Mouse (Mus musculus) frontal cortex, postnatal 10 days (tissue): ENCODE measurements around the gene Gm9999.
"Not testable (repeated sequence)": the region's sequence is repeated elsewhere in the genome, so short reads cannot be mapped to it uniquely, and the experiment has no call there.

ENCODE experiments used
- DNase-seq, 2 experiments: peaks; one replicate each; pipeline ENCODE4 v3.0.0; 2022; ENCODE audit warnings: low spot score in 2 of 2, mixed read lengths in 1 of 2

The Gm9999 gene

DNA sequence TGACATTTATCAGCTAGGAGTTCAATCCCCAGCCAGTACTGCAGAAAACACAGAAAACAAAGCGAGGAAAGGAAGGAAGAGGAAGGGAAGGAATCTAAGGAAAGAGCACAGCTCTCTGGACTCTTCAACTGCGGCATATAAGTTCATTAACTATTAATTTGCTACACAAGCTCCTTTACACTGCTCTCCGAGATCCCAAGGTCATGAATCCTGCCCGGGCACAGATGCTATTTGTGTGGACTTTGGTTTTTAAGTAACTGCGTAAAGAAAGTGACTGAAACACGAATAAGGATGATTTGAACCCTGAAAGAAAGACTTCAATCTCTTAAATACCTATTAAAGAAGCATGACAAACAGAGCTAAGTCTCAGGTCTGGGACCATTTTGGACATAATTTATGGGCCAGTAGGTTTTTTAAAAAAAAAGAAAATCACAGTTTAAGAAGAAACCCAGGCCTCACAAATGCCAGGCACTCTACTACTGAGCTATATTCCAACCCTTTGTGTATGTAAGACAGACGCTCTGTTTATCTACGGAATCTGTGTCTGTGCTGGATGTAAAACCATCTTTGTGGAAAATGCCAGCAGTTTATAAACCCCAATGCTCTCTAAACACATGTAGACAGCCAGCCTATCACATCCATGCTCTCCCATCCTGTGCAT lies 16.7 kb downstream of the Gm9999 start:
- no peak for DNase-seq

DNA sequence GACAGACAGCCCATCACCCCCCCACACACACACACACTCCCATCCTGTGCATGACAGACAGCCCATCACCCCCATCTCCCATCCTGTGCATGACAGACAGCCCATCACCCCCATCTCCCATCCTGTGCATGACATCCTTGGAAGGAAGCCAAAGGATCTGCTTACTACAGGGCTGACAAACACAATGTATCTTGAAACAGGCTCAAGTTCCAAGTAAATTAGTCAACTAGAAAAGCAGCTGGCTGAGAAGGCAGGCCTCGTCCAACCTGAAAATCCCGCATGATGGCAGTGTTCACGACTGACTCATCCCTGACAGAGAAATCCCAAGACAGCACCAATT lies 17.2 kb downstream of the Gm9999 start:
- no peak for DNase-seq

DNA sequence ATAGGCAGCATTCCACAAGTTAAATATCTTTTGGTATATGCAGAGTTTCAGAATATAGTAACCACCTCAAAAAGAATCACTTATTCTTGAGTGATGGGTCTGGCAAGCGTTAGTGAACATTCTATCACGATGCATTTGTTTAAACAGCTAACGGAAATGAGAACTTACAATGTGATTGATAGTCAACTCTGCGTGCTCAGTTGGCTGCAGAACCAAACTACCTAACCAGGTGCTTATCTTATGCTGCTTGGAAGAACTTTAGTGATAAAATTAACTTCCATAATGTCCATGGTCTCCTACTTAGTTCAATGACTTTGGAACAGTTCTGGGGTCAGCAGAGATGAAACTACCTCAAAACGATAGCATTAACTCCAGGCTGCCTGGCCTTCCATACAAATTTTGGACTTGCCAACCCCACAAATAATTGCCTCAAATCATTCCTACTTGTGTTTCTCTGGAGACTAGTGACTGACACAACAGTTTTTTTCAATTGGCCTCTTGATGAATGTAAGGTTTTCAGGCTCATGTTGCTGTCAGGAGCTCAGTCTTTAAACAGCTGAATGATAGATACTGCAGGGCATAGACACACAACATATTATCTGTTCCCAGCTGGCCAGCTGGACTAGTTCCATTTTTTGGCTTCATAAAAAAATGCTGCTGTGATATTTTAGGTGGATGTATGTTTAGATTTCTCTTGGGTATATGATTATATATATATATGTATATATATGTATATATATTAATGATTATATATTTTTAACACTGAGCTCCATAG lies 17.9 kb downstream of the Gm9999 start:
- DNase-seq = no peak

DNA sequence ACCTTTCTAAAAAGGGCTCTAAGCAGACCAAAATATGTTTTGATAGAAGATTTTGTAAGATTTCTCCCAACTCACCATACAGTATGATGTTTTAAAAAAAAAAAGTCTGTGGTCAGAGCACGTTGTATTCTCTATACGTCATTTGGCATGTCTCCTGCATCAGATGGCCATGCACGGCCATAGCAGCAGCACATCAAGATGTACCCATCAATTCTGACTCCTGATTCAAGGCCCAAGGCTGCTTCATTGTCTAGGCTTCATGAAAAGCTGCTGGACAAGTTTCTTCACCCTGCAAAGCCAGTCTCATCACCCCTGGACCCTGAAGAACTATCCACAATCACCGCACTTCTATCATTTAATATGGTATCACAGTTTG lies 18.5 kb downstream of the Gm9999 start:
- DNase-seq = no peak

DNA sequence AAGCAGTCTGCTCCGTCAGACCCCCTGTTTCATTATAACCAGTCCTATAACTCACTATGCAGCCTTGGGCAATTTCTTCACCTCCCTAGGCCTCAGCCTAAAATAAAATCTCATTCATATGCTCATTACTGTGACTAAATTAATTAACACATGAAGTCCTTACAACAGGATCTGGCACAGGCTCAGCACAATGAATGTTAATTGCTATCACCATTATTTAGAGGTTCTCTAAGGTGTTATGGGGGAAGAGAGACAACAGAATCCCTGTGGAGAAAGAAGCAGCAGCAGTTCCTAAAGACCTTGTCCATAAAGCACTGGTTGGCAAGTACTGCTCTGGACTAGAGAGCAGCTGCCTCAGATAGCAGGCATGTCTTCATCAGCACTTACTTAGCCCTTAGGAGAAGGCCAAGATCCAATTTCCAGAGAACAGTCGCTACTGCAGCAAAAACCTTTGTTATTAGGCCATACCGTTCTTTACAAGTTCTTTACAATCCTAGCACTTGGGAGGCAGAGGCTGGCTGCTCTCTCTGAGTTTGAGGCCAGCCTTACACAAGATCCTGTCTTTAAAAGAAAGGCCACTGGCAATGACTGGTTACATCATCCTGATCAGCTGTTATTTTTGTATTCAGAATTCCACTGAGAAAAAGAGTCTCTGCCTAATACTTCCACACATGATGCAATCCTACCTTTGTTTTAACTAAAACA lies 20.2 kb downstream of the Gm9999 start:
- no peak for DNase-seq

DNA sequence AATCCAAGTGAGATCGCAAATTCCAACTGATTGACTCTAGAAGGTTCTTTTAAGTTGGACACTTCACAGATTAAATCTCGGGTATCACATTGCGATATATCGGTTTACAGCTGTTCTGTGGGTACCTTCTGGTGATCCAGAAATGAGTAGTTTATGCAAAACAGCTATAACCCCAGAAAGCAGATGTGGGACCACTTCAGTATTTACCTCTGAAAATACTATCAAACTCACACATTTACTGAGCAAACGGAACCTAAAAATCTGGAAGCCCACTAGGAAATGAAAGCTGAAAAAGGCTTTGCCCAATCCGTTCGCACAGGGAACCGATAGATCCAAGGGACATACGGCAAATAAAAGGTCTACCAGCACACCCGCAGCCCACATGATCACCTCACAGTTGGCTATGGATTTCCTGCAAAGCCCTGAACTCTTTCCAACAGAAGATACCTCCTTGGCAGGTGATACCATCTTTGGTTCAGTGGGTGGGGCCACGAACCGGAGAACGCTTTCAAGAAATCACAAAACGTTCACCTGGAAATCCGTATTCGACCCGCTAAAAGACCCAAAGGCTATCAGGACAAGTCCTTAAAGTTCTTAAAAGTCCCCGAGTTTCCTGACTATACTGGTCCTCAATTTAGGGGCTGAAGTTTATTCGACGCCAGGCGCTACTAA lies 23.9 kb downstream of the Gm9999 start:
- DNase-seq = no peak

DNA sequence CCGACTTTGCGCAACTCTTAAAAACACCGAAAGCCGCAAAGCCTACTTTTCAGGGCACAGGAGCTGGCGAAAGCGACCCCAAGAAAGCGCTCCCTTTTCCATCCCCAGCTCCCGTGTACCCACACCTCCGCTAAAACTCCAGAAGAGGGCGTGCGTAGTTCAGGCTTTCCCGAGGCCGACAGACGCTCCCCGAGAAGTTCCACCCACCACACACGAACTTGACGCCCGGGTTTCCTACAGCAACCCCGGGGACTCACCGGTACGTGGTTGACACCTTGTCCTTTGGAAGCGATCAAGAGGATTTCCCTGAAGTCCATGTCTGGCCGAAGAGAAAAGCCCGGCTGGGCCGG lies 24.4 kb downstream of the Gm9999 start:
- DNase-seq = no peak

DNA sequence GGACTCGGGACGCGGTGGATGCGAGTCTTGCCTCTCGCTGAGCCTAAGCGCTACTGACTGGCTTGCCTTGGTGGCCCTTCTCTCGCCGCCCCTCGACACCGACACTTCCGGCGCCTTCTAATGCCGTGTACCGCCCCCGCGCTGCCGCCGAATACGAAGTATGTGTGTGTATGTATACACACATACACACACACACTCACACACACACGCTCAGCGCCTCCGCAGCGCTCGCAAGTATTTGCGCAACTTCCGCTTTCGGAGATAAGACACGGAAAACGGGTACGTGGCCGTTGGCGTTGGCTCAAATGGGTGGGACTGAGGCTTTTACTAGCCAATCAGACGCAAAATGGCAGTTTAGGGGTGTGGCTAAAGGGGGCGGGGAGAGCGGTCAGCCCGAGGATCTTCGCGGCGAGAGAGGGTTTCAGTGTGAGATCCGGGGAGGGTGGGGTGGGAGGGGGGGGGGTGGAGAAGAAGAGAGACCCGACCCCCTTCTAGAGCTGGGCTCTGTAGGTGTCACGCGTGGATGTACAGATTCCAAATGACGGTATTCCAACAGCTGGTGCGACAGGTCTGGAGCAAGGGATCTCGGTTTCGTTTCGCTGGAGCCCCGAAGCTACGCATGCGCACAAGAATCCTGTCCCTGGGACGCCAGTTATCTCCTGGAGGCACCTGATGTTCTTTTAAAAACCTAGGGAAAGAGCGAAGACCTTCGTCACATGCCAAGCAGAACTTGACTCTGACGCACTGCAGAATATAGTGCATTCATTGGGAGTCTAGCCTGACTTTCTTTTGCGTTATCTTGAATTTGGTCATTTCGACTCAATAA lies 25.0 kb downstream of the Gm9999 start, which contains the start of gene Spty2d1:
Gene Spty2d1, minus strand, starts transcription at position 244 of the 826 bp plus-strand sequence.
- DNase-seq = peak; percentile 99

DNA sequence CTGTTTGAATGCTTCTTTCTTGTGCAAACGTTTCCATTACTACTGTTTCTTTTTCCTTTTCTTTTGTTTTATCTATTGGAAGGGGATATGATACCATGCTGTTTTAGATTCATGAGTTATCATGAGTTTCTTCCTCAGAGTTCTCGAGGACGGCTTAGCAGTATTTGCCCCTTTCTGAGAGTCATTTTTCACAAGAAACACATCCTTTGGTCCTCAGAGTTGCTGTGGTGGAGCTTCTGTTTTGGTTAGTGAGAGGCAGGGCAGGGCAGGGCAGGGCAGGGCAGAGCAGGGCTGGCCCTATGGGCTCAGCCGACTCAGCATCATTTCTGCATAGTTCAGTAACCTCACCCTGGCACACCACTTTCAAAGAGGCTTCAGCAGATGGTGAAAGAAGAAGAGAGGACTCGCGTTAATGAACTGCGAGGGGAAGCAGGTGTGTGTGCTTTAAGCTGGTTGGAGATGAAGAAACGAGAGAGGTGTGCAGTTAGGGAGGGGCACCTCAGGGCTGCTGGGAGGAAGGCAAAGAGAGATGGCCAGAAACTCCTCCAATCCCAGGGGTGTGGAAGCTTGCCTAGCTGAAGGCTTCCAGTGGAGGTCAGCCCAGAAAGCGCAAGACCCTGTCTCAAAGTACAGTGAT lies 29.9 kb downstream of the Gm9999 start:
- no peak for DNase-seq

DNA sequence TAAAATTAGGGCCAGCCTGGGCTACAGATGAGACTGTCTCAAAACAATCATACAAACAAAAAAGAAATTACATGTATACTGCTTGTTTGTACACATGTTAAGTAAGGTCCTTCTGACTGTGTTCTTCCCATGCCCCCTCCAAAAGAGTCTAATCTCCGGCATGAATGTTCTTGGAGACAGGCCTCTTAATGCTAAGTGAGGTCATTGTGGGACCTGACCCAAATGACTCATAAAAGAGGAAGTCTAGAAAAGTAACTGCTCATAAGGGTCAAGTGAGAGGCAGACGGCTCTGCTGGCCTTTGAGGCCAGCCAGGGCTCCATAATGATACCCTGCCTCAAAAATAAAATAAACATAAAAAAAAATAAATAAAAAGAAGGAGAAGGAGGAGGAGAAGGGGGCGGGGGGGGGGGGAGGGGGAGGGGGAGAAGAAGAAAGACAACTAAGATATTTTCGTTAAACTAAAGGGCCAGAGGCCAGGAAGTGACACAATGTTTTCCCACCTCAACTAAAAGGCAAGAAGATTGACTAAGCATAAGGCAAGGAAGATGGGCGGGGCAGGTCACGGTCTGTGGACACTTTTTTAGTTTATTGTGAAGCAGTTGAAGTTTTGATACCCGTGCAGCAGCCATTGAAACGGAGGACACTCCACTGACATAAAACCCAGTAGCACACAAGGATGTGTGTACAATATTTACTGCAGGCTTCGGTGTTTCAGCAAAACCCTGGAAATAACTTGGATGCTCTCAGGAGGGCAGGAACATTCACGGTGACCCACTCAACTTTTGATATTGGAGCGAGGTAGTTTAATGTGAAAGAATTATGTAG lies 31.4 kb downstream of the Gm9999 start:
- no peak for DNase-seq

DNA sequence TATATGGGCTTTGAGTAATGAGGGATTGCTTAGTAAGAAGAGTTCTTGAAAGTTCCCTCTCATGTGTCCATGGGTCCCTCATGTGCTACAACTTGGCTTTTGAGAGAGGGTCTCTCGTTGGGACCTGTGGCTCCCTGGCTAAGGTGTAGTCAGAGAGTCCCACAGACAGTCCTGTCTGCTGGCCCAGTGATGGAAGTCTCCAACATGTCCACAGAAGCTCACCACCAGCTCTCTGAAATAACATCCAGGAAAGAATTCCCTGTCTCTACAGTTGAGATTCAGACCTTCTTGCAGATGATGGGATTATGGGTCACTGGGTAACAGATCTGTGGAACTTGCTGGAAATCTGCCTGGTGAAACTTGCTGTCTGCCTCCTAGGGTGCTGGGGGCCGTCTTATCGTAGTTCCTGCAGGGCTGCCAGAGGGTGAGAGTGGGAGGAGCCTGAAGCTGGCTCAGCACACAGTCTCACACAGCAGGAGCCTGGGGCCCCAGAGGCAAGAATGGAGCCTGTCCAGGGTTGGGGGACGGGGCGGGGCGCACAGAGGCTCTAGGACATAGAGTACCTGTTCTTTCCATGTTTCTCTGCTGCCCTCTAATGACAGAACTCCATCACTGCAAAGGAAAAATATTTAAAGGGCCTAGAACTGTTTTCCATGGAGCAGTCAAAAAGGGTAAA lies 32.1 kb downstream of the Gm9999 start:
- peak; percentile 69 to 75 for DNase-seq

DNA sequence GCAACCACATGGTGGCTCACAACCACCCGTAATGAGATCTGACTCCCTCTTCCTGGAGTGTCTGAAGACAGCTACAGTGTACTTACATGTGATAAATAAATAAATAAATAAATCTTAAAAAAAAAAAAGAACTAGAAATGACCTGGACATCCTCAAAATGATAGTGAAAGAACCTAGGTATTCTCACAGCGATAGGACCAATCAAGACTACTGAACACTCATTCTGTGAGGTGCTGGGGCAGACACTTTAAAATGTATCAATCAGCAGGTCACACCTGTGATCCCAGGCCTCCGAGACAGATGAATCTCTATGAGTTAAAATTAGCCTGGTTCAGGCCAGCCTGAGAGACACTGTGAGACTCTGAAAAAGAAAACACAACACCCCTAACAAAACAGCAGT lies 33.2 kb downstream of the Gm9999 start:
- no peak for DNase-seq

DNA sequence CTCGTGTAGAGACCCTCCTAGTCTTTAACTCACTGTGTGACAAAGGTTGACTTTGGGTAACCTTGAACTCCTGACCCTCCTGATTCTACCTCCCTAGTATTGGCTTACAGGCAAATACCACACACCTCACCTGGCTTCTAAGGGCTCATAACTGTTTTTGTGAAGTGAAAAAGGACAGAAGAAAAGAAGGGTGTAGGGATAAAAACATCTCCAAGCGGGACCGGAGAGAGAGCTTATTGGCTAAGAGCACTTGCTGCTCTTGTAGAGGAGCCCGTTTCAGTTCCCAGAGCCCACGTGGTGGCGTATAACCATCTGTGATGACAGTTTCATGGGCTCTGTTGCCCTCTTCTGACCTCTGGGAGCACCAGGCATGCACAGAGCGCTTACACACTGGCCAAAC lies 33.8 kb downstream of the Gm9999 start:
- no peak for DNase-seq

DNA sequence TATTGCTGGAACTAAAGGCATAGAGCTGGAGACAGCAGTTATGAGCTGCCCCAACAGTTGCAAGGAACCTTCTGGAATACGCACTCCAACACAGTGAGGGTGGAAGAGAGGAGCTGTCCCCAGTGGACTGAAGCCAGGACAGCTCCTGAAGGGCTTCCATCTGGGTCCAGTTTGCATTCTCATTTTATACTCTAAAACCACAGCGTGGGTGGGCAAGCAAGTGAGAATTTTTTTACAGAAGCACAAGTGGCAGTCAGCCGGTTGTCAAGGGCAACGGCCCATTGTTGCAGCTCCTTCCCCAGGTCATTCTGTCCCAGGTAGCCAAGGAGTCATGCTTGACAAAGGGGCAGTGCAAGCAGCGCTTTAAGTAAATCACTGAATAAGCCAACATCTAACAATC lies 36.3 kb downstream of the Gm9999 start:
- DNase-seq = peak in 1 of 2 experiments; percentile 40

DNA sequence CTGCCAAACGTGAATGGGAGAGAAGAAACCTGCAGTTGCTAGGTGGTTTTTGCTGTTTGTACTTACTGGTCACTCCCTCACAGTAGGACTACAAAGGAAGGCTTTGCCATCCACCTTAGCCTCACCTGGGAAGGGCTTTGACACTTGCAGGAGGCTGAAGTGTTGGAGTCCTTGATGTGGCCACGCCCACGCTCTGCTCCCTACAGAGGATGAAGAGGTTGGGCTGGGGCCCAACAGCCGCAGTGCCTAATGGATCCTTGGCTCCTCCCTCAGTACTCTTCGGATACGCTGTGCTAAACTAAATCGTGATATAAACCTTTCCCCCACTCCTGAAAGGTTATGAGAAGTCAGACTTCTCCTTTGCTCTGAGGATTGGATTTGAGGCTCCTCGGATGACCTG lies 37.6 kb downstream of the Gm9999 start:
- DNase-seq = no peak

DNA sequence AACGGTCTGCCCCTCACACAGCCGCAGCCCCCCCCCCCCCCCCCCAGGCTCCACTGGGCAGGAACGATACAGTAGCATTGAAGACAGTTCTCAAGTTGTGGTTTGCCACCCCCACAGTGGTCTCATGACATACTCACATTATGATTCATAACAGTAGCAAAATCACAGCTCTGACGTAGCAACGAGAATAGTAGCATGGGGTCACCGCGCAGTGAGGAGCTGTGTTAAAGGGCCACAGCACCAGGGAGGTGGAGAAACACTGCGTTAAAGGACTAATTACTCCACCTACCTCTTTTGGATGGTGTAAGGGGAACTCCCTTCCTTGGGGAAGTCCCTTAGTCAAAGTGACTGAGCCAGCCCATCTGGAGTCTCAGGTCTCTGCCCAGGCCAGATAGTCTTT lies 39.1 kb downstream of the Gm9999 start:
- DNase-seq = no peak

DNA sequence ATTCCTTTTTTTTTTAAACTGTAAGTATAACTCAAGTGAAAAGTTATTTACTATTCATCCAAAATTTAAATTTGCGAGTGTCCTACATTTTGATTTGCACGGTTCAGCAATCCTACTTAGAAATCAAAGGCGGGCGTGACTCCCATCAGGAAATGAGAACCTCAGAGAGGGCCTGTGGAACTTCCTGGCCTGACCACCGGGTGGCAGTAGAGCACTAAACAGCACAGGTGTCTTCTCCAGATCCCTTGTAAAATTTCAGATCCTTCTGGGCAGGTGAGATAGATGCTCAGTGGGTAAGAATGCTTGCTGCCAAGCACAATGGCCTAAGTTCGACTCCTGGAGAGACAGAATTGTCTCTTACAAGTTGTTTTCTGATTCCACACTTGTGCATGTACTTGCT lies 40.1 kb downstream of the Gm9999 start:
- DNase-seq = peak; percentile 57 to 82

DNA sequence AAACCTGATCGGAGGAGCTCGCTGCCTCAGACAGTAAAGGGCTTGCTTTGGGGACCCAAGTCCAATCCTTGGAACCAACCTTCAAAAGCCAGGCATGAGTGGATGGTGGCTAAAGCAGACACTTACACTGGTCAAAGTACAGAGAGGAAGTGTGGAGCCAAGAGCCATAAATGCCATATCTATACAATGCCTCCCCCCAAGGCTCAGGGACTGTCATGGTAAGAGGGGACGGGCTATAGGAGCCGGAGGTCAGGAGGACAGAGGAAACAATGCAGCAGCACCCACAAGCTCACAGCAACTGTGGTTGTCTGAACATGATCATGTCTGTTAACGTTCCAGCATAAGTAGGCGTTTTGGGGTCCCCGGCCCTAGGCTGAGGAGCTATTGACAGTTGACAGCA lies 41.1 kb downstream of the Gm9999 start:
- DNase-seq = no peak

DNA sequence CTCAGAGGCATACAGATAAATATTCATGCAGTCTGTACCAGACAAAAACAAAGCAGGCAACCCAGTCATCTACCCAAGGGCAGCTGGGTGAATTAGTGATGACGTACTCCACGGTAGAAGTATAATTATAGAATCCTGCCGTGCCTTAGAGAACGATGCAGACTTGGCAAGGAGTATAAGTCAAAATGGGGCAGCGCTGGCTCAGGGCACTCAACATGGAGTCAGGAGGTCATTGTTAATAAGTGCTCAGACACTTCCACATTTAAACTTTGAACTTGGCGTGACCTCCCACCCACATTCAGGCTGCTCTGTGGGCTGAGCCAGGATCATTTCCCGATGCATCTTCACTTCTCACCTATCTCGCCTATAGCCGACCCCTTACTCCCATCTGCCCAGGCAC lies 42.0 kb downstream of the Gm9999 start:
- no peak for DNase-seq

DNA sequence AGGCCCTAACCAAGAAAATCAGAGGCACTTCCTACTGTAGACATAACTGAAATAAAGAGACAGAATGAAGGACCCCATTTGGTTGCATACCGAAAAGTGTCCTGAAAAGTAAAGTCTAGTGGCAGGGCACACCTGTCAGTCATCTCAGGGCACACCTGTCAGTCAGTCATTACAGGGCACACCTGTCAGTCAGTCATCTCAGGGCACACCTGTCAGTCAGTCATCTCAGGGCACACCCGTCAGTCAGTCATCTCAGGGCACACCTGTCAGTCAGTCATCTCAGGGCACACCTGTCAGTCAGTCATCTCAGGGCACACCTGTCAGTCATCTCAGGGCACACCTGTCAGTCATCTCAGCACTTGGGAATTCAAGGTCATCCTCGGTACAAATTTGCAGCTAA lies 43.5 kb downstream of the Gm9999 start:
- DNase-seq = not testable (repeated sequence)
